Mouse (Mus musculus): ENCODE measurements around the gene Tas2r140. TPM values are rescaled to one million over a fixed set of nuclear protein-coding genes. Genes with fewer than 3 reads are reported as not detected.

The Tas2r140 gene
- not detected in 2 replicates for polyA plus RNA-seq (2014; fragmentation: Nextera tagmentation; extraction: Ambion mirVana)

DNA sequence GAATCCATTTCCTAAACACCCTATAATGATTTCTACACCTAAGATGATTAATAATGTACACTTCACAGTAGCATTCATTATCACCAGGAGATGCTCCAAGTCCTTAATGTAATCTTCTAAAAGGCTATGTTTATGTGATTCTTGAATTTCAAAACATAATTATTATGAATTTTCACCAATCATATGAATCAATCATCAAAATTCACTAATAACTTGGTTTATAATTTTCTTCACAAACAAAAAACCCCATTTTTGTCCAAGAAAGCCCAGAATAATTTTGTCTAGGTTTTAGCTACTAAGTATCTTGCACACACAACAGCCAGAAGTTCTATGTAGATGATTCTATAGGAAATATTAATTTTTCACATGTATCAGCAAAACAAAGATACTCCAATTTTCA lies at the start of gene Tas2r140:
Gene Tas2r140, minus strand, starts transcription at position 101 of the 400 bp plus-strand sequence.
- no peaks in the 10 kb centered on the region for H3K4me1 ChIP-seq (ENCODE audit: control insufficient read depth, insufficient read depth, low read length)
- ATAC-seq (replicated peaks; ENCODE audit: insufficient number of reproducible peaks, low FRiP score, low TSS enrichment) = no peak
- H3K36me3 ChIP-seq (ENCODE audit: control insufficient read depth, insufficient read depth, low read length) = no peaks in the 10 kb centered on the region
- H3K4me2 ChIP-seq = no peak within 1 kb of the TSS
- no peaks in the 10 kb centered on the region for H3K27me3 ChIP-seq (ENCODE audit: control insufficient read depth, insufficient read depth, low read length)
- no peaks in the 10 kb centered on the region for H3K9me3 ChIP-seq (replicated peaks; ENCODE audit: control insufficient read depth, low read length)
- H3K4me3 ChIP-seq (ENCODE audit: low read depth, low read length) = no peak within 1 kb of the TSS
- H3K27ac ChIP-seq (ENCODE audit: low read depth, low read length) = no peak within 1 kb of the TSS
- no peak within 1 kb of the TSS for H3K9ac ChIP-seq (ENCODE audit: low read depth, low read length)

DNA sequence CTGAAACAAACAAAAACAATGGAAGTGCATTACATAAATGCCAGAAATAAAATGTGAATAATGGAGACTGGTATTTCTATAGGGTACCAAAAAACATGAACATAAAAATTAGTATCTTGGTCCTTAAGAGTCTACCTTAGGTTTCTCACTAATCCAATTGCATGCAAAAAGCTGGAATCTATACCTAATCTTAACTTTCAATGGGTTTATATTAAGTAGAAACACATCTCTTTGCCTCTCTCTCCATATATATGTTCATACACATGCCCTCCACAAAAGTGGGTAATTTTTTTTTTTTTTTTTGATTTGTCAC lies 48.9 kb upstream of the Tas2r140 start, which contains the start of gene Smim10l1:
Gene Smim10l1, plus strand, starts transcription at position 301 of the 313 bp plus-strand sequence.
- Histone ChIP-seq H3K4me3 (ENCODE audit: low read depth, low read length) (peak within 1 kb of the TSS; percentile 91), H3K9me3 (replicated peaks; ENCODE audit: control insufficient read depth, low read length) (no peaks in the 10 kb centered on the region), H3K36me3 (ENCODE audit: control insufficient read depth, insufficient read depth, low read length) (no peaks in the 10 kb centered on the region), H3K4me2 (peak within 1 kb of the TSS; percentile 72), H3K27ac (ENCODE audit: low read depth, low read length) (peak within 1 kb of the TSS; percentile 97), H3K9ac (ENCODE audit: low read depth, low read length) (peak within 1 kb of the TSS; percentile 98), H3K27me3 (ENCODE audit: control insufficient read depth, insufficient read depth, low read length) (no peaks in the 10 kb centered on the region), H3K4me1 (ENCODE audit: control insufficient read depth, insufficient read depth, low read length) (no peaks in the 10 kb centered on the region)
- ATAC-seq (replicated peaks; ENCODE audit: insufficient number of reproducible peaks, low FRiP score, low TSS enrichment) = no peak; the same call in 1 of the 2 replicates

DNA sequence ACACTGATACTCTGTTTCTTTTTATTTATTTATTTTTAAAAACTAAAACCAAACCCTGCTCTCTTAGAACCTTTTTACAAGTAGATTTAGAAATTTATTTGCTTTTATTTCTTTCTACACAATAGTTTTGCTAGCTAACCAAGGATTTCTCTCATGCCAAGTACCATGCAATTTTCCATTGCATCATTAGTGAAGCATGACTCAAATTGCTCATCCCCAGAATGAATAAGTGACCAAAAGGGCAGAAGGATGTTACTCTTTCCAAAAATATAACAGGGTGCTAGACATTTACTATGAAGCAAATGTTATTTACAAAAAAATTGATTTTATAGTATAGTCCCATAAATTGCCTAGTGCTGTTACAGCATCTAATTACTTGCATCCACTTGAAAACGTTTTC lies 46.8 kb upstream of the Tas2r140 start:
- ATAC-seq (replicated peaks; ENCODE audit: insufficient number of reproducible peaks, low FRiP score, low TSS enrichment) = no peak
- no peak overlapping the region for H3K4me3 ChIP-seq (ENCODE audit: low read depth, low read length)
- H3K27ac ChIP-seq (ENCODE audit: low read depth, low read length) = no peak overlapping the region
- 43% methylated on average over 1 of the region's 1 CpGs for WGBS (ENCODE audit: insufficient replicate concordance)
- no peaks in the 10 kb centered on the region for H3K27me3 ChIP-seq (ENCODE audit: control insufficient read depth, insufficient read depth, low read length)
- no peak overlapping the region for H3K4me2 ChIP-seq
- no peaks in the 10 kb centered on the region for H3K9me3 ChIP-seq (replicated peaks; ENCODE audit: control insufficient read depth, low read length)
- no peak overlapping the region for H3K9ac ChIP-seq (ENCODE audit: low read depth, low read length)
- no peaks in the 10 kb centered on the region for H3K36me3 ChIP-seq (ENCODE audit: control insufficient read depth, insufficient read depth, low read length)
- H3K4me1 ChIP-seq (ENCODE audit: control insufficient read depth, insufficient read depth, low read length) = no peaks in the 10 kb centered on the region

DNA sequence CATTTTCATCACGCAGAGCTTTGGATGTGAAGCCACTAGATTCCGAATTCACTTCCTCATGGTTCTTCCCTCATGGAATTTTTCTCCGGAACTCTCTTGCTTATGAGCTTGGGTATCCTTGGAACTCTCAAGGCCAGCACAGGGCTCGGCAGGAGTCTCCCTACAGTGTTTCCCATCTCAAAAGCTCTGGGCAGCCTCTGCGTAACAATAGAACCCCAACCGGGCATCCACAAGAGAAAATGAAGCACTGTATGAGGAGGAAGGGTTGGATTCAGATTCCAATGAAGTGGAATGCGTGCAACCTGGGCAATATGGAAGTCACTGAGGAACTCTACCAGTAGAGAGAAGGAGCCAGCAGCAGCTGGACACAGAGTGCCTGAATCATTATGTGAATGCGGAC lies 36.6 kb upstream of the Tas2r140 start:
- Histone ChIP-seq H3K4me2 (no peak overlapping the region), H3K9ac (ENCODE audit: low read depth, low read length) (no peak overlapping the region), H3K4me3 (ENCODE audit: low read depth, low read length) (no peak overlapping the region), H3K36me3 (ENCODE audit: control insufficient read depth, insufficient read depth, low read length) (no peaks in the 10 kb centered on the region), H3K4me1 (ENCODE audit: control insufficient read depth, insufficient read depth, low read length) (no peaks in the 10 kb centered on the region), H3K9me3 (replicated peaks; ENCODE audit: control insufficient read depth, low read length) (no peaks in the 10 kb centered on the region), H3K27ac (ENCODE audit: low read depth, low read length) (no peak overlapping the region), H3K27me3 (ENCODE audit: control insufficient read depth, insufficient read depth, low read length) (no peaks in the 10 kb centered on the region)
- no peak for ATAC-seq (replicated peaks; ENCODE audit: insufficient number of reproducible peaks, low FRiP score, low TSS enrichment)
- 83% methylated on average over 8 of the region's 8 CpGs for WGBS (ENCODE audit: insufficient replicate concordance)

DNA sequence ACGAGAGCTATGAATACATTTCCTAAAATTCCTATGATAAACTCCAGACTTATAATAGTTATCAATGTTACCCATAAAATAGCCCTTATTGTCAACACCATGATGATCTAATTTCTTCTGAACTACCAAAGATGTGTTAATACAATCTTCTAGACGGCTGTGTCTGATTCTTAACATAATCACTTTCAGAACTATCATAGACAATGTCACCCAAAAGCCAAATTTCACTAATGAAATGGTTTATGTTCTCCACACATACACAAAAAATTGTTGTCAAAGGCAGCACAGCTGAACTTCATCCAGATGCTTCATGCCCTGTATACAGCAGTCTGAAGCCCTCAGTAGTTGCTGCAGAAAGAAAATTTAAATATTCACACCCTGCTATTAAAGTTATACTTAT lies 18.6 kb downstream of the Tas2r140 start, which contains the start of gene Tas2r103:
Gene Tas2r103, minus strand, starts transcription at position 101 of the 400 bp plus-strand sequence.
- Histone ChIP-seq H3K9me3 (replicated peaks; ENCODE audit: control insufficient read depth, low read length) (no peaks in the 10 kb centered on the region), H3K27me3 (ENCODE audit: control insufficient read depth, insufficient read depth, low read length) (no peaks in the 10 kb centered on the region), H3K9ac (ENCODE audit: low read depth, low read length) (no peak within 1 kb of the TSS), H3K36me3 (ENCODE audit: control insufficient read depth, insufficient read depth, low read length) (no peaks in the 10 kb centered on the region), H3K4me1 (ENCODE audit: control insufficient read depth, insufficient read depth, low read length) (no peaks in the 10 kb centered on the region), H3K4me2 (no peak within 1 kb of the TSS), H3K27ac (ENCODE audit: low read depth, low read length) (no peak within 1 kb of the TSS), H3K4me3 (ENCODE audit: low read depth, low read length) (no peak within 1 kb of the TSS)
- WGBS (ENCODE audit: insufficient replicate concordance) = 74% methylated on average over 2 of the region's 2 CpGs
- no peak for ATAC-seq (replicated peaks; ENCODE audit: insufficient number of reproducible peaks, low FRiP score, low TSS enrichment)

Other genes starting within 250 kb of the Tas2r140 start
- not detected in 2 replicates for gene Tas2r123, start 208.7 kb downstream of the Tas2r140 start, polyA plus RNA-seq (2014; fragmentation: Nextera tagmentation; extraction: Ambion mirVana)
- gene Tas2r116, start 200.4 kb downstream of the Tas2r140 start, polyA plus RNA-seq (2014; fragmentation: Nextera tagmentation; extraction: Ambion mirVana) = not detected in 2 replicates
- not detected in 2 replicates for gene Tas2r110, start 187.8 kb downstream of the Tas2r140 start, polyA plus RNA-seq (2014; fragmentation: Nextera tagmentation; extraction: Ambion mirVana)
- gene Tas2r113, start 162.8 kb downstream of the Tas2r140 start, polyA plus RNA-seq (2014; fragmentation: Nextera tagmentation; extraction: Ambion mirVana) = not detected in 2 replicates
- not detected in 2 replicates for gene Tas2r125, start 146.2 kb downstream of the Tas2r140 start, polyA plus RNA-seq (2014; fragmentation: Nextera tagmentation; extraction: Ambion mirVana)
- gene Tas2r129, start 104.7 kb downstream of the Tas2r140 start, polyA plus RNA-seq (2014; fragmentation: Nextera tagmentation; extraction: Ambion mirVana) = not detected in 2 replicates
- gene Tas2r131, start 97.9 kb downstream of the Tas2r140 start, polyA plus RNA-seq (2014; fragmentation: Nextera tagmentation; extraction: Ambion mirVana) = not detected in 2 replicates
- not detected in 2 replicates for gene Tas2r109, start 74.9 kb downstream of the Tas2r140 start, polyA plus RNA-seq (2014; fragmentation: Nextera tagmentation; extraction: Ambion mirVana)
- gene Tas2r103, start 18.7 kb downstream of the Tas2r140 start, polyA plus RNA-seq (2014; fragmentation: Nextera tagmentation; extraction: Ambion mirVana) = not detected in 2 replicates
- gene Smim10l1, start 49.1 kb upstream of the Tas2r140 start, polyA plus RNA-seq (2014; fragmentation: Nextera tagmentation; extraction: Ambion mirVana) = 56.5 and 61.2 TPM in 2 replicates
- not detected in 2 replicates for gene 5530400C23Rik, start 236.4 kb upstream of the Tas2r140 start, polyA plus RNA-seq (2014; fragmentation: Nextera tagmentation; extraction: Ambion mirVana)